ENCODE assay signal across 8 mouse cellular contexts in genomic region chr10:89400674-89401336, GRCm38 (mm10). TPM values are rescaled to one million over a fixed set of nuclear protein-coding genes. Genes with fewer than 3 reads are reported as not detected.
DNase-seq lines count a peak whose midpoint lies in the region; ATAC-seq and TF ChIP-seq lines count a peak whose summit lies in the region.

No protein-coding gene starts in this region.

- H3K36me3 ChIP-seq in stomach, postnatal 0 days (ENCODE audit: control insufficient read depth, insufficient read depth, low read length): no peaks in the 10 kb centered on the region

- peak overlapping the region; percentile 44 for H3K4me3 ChIP-seq in gastrocnemius, adult 2 months
- no peak overlapping the region for H3K4me3 ChIP-seq in stomach, postnatal 0 days (ENCODE audit: low read depth, low read length)

- no peaks in the 10 kb centered on the region; the same call in 1 of the 2 replicates for H3K9me3 ChIP-seq in stomach, postnatal 0 days (ENCODE audit: control insufficient read depth, low read length)

- intact Hi-C loops in gastrocnemius, adult 2 months (cut with DNase I): no loop called here

- 75% methylated on average over 19 of the region's 19 CpGs for WGBS in stomach, postnatal 0 days

- no peak for TF ChIP-seq CTCF in gastrocnemius, adult 2 months (IDR thresholded peaks at IDR 0.05)
- TF ChIP-seq CTCF in stomach, postnatal 0 days (IDR thresholded peaks at IDR 0.05; ENCODE audit: low read depth): no peak

- peak; percentile 87 for ATAC-seq in cerebellum, adult (ENCODE audit: insufficient number of reproducible peaks, low FRiP score, low TSS enrichment)
- no peak for ATAC-seq in stomach, postnatal 0 days (ENCODE audit: low FRiP score, low TSS enrichment)

- H3K9ac ChIP-seq in stomach, postnatal 0 days (ENCODE audit: low read length): no peak overlapping the region

- peak; percentile 4 to 20 for DNase-seq in layer of hippocampus, postnatal 14 days (ENCODE audit: low spot score in 2 of 2)
- DNase-seq in layer of hippocampus, adult 8-10 months (ENCODE audit: low spot score in 2 of 2): no peak
- DNase-seq in gastrocnemius, adult 2 months: peak; percentile 73
- peak; percentile 4 for DNase-seq in ovary, postnatal 10 days (ENCODE audit: low spot score)
- no peak for DNase-seq in embryo, embryonic 10 days (ENCODE audit: low spot score)
- no peak for DNase-seq in stomach, postnatal 0 days (ENCODE audit: low spot score)
- DNase-seq in Muller cell, postnatal 12 days (ENCODE audit: inconsistent ontology term): no peak

- H3K27me3 ChIP-seq in stomach, postnatal 0 days (ENCODE audit: control insufficient read depth, insufficient read depth, low read length): no peaks in the 10 kb centered on the region

- no peak overlapping the region for H3K4me2 ChIP-seq in stomach, postnatal 0 days (replicated peaks; ENCODE audit: low read depth)

- no peak for TF ChIP-seq EP300 in stomach, postnatal 0 days (optimal IDR thresholded peaks at IDR 0.05)

- H3K27ac ChIP-seq in gastrocnemius, adult 2 months: peak overlapping the region; percentile 68
- no peak overlapping the region for H3K27ac ChIP-seq in stomach, postnatal 0 days (replicated peaks)

- no peaks in the 10 kb centered on the region for H3K4me1 ChIP-seq in stomach, postnatal 0 days (replicated peaks; ENCODE audit: control insufficient read depth, insufficient read depth)

RNA-seq across cellular contexts. Expression of gene Gas2l3, which starts 43.0 kb away (rescaled TPM):
- total RNA-seq in layer of hippocampus, postnatal 14 days (2021): 1 to 10 TPM; 3.3 to 3.4 TPM
- total RNA-seq in layer of hippocampus, adult 8-10 months (2022): 1 to 10 TPM; 3.7 to 4.3 (median 3.9) TPM
- under 1 TPM; 0.89 to 0.95 TPM for total RNA-seq in gastrocnemius, adult 2 months (2021)
- polyA plus RNA-seq in stomach, postnatal 0 days (2015; fragmentation: Nextera tagmentation; extraction: Ambion mirVana): 5.4 and 6.4 TPM in 2 replicates

RNA-seq across cellular contexts. Expression of gene Ano4, which starts 56.2 kb away (rescaled TPM):
- total RNA-seq in layer of hippocampus, postnatal 14 days (2021): 10 to 100 TPM; 20.3 to 26.3 TPM
- total RNA-seq in layer of hippocampus, adult 8-10 months (2022): 10 to 100 TPM; 21.5 to 24.7 (median 23.0) TPM
- total RNA-seq in gastrocnemius, adult 2 months (2021): 1 to 10 TPM in 1 of 2 experiments, under 1 TPM in 1; 0.66 to 1.3 TPM
- 0.35 and 0.40 TPM in 2 replicates for polyA plus RNA-seq in stomach, postnatal 0 days (2015; fragmentation: Nextera tagmentation; extraction: Ambion mirVana)

Comparison
In these comparisons a context has a peak if more than half of its experiments do, and no peak if none do; other contexts are left out.
1. DNase-seq: peak in layer of hippocampus, postnatal 14 days (2 of 2), gastrocnemius, adult 2 months (single experiment) and ovary, postnatal 10 days (single experiment); none in layer of hippocampus, adult 8-10 months (0 of 2), embryo, embryonic 10 days (single experiment), stomach, postnatal 0 days (single experiment) and Muller cell, postnatal 12 days (single experiment).
2. RNA of gene Ano4, which starts 56.2 kb away (total RNA-seq): 20.3 to 26.3 TPM in layer of hippocampus, postnatal 14 days and 21.5 to 24.7 TPM in layer of hippocampus, adult 8-10 months; 0.66 to 1.3 TPM in gastrocnemius, adult 2 months; every median in the first group is over 4 times any median in the second.